Mouse (Mus musculus) embryonic facial prominence, embryonic 11.5 days (tissue): Measurements from ENCODE around the gene Asb13. TPM values are rescaled to one million over a fixed set of nuclear protein-coding genes. Genes with fewer than 3 reads are reported as not detected.
A peak's percentile ranks its signal among the peaks of the same experiment; 100 is the strongest.

Experiments
- ATAC-seq: fragments of 200-750 bp; cut with Nextera tagmentation; replicated peaks from 2 replicates; pipeline ENCODE4 v1.8.0; 2017; ENCODE audit warnings: low read depth; ENCODE audit not compliant: insufficient number of reproducible peaks, low FRiP score, low TSS enrichment
- DNase-seq: peaks from one replicate; pipeline ENCODE4 v3.0.0-alpha.2; 2015; ENCODE audit warnings: low spot score
- H3K27ac ChIP-seq: fragments of 300-500 bp; sonication (generic); replicated peaks from 2 replicates; pipeline ENCODE4 v1.5.1; 2014; ENCODE audit warnings: mild to moderate bottlenecking, low read depth, low read length, control low read depth
- H3K27me3 ChIP-seq: fragments of 300-500 bp; sonication (generic); 2 replicates; pipeline ENCODE4 v1.6.1; 2014; ENCODE audit warnings: mild to moderate bottlenecking, low read length, moderate library complexity, mixed read lengths; ENCODE audit not compliant: control insufficient read depth, insufficient read depth
- H3K36me3 ChIP-seq: fragments of 300-500 bp; sonication (generic); replicated peaks from 2 replicates; pipeline ENCODE4 v1.6.1; 2014; ENCODE audit warnings: low read depth, mild to moderate bottlenecking, low read length, moderate library complexity, mixed read lengths; ENCODE audit not compliant: control insufficient read depth, insufficient read depth
- H3K4me1 ChIP-seq: fragments of 300-500 bp; sonication (generic); 2 replicates; pipeline ENCODE4 v1.6.1; 2014; ENCODE audit warnings: low read length, mixed read lengths; ENCODE audit not compliant: control insufficient read depth, insufficient read depth
- H3K4me2 ChIP-seq: fragments of 300-500 bp; sonication (generic); 2 replicates; pipeline ENCODE4 v1.6.1; 2014; ENCODE audit warnings: low read depth, mild to moderate bottlenecking, control low read depth, low read length, moderate library complexity
- H3K4me3 ChIP-seq: fragments of 300-500 bp; sonication (generic); 2 replicates; pipeline ENCODE4 v1.5.1; 2014; ENCODE audit warnings: low read depth, low read length, control low read depth
- H3K9ac ChIP-seq: fragments of 300-500 bp; sonication (generic); replicated peaks from 2 replicates; pipeline ENCODE4 v1.6.1; 2014; ENCODE audit warnings: mild to moderate bottlenecking, control low read depth, low read length
- H3K9me3 ChIP-seq: fragments of 300-500 bp; sonication (generic); replicated peaks from 2 replicates; pipeline ENCODE4 v1.6.1; 2016; ENCODE audit warnings: mild to moderate bottlenecking, low read length, inconsistent platforms, mixed read lengths; ENCODE audit not compliant: control insufficient read depth
- WGBS: fragments of 180-500 bp; shearing (Covaris S2); extraction: QIAGEN DNeasy Blood & Tissue Kit; methylation state at CpG from one replicate; pipeline ENCODE4 v1.1.7; 2014; 5-methylcytosine and 5-hydroxymethylcytosine counted together
- polyA plus RNA-seq: library from polyadenylated mRNA; unstranded; fragments of >200 nt; fragmentation: Nextera tagmentation; extraction: Ambion mirVana; gene quantifications from 2 replicates; pipeline ENCODE4 v1.2.1, GENCODE M21; 2014

Asb13 gene
- polyA plus RNA-seq, 1 experiment from 2014 or later, result 8.5 TPM

GRCm38 (mm10) chr13:3667288-3667873, 33.5 kb downstream of the Asb13 start:
- Histone ChIP-seq H3K4me3 (no peak overlapping the region), H3K9me3 (no peaks in the 10 kb centered on the region), H3K9ac (no peak overlapping the region), H3K4me2 (no peak overlapping the region), H3K27ac (no peak overlapping the region), H3K4me1 (no peaks in the 10 kb centered on the region), H3K27me3 (no peaks in the 10 kb centered on the region), H3K36me3 (no peaks in the 10 kb centered on the region)
- no peak for DNase-seq
- ATAC-seq, result no peak
- 76% methylated on average over 5 of the region's 5 CpGs for WGBS

GRCm38 (mm10) chr13:3668068-3668467, 34.2 kb downstream of the Asb13 start:
- Histone ChIP-seq H3K27ac (no peak overlapping the region), H3K4me2 (no peak overlapping the region), H3K9ac (no peak overlapping the region), H3K4me1 (no peaks in the 10 kb centered on the region), H3K36me3 (no peaks in the 10 kb centered on the region), H3K9me3 (no peaks in the 10 kb centered on the region), H3K27me3 (no peaks in the 10 kb centered on the region), H3K4me3 (no peak overlapping the region)
- DNase-seq, result no peak
- 90% methylated on average over 3 of the region's 3 CpGs for WGBS
- ATAC-seq, result no peak

- Histone ChIP-seq H3K4me2 (no peak overlapping the region), H3K36me3 (no peaks in the 10 kb centered on the region), H3K27ac (no peak overlapping the region), H3K9ac (no peak overlapping the region), H3K4me3 (no peak overlapping the region), H3K4me1 (no peaks in the 10 kb centered on the region), H3K9me3 (no peaks in the 10 kb centered on the region), H3K27me3 (no peaks in the 10 kb centered on the region)
- DNase-seq (no peak), ATAC-seq (no peak)
- WGBS, result 74% methylated on average over 1 of the region's 1 CpGs
These were observed 35.8 kb downstream of the Asb13 start for GRCm38 (mm10) chr13:3669611-3670010.

- H3K9ac ChIP-seq, result no peak overlapping the region
- ATAC-seq, result no peak
- no peak overlapping the region for H3K4me2 ChIP-seq
- no peak overlapping the region for H3K4me3 ChIP-seq
- H3K36me3 ChIP-seq, result no peaks in the 10 kb centered on the region
- WGBS, result 20% methylated on average over 1 of the region's 1 CpGs
- H3K27ac ChIP-seq, result no peak overlapping the region
- no peaks in the 10 kb centered on the region for H3K9me3 ChIP-seq
- DNase-seq, result peak; percentile 68
- H3K4me1 ChIP-seq, result no peaks in the 10 kb centered on the region
- H3K27me3 ChIP-seq, result no peaks in the 10 kb centered on the region
These were observed 36.2 kb downstream of the Asb13 start for GRCm38 (mm10) chr13:3670039-3670438.

GRCm38 (mm10) chr13:3673151-3673550, 39.3 kb downstream of the Asb13 start:
- Histone ChIP-seq H3K4me3 (no peak overlapping the region), H3K9ac (no peak overlapping the region), H3K36me3 (no peaks in the 10 kb centered on the region), H3K4me2 (no peak overlapping the region), H3K27ac (no peak overlapping the region), H3K27me3 (no peaks in the 10 kb centered on the region), H3K4me1 (no peaks in the 10 kb centered on the region), H3K9me3 (no peaks in the 10 kb centered on the region)
- no peak for ATAC-seq
- WGBS, result 66% methylated on average over 3 of the region's 3 CpGs
- no peak for DNase-seq

GRCm38 (mm10) chr13:3673622-3674021, 39.8 kb downstream of the Asb13 start:
- H3K27ac ChIP-seq, result no peak overlapping the region
- ATAC-seq, result peak; percentile 31; the same call in 1 of the 2 replicates
- WGBS, result 54% methylated on average over 4 of the region's 4 CpGs
- H3K36me3 ChIP-seq, result no peaks in the 10 kb centered on the region
- no peak overlapping the region for H3K4me2 ChIP-seq
- H3K4me1 ChIP-seq, result no peaks in the 10 kb centered on the region
- no peaks in the 10 kb centered on the region for H3K9me3 ChIP-seq
- H3K9ac ChIP-seq, result no peak overlapping the region
- no peaks in the 10 kb centered on the region for H3K27me3 ChIP-seq
- no peak overlapping the region for H3K4me3 ChIP-seq
- DNase-seq, result no peak

GRCm38 (mm10) chr13:3675855-3676254, 42.0 kb downstream of the Asb13 start:
- 84% methylated on average over 4 of the region's 4 CpGs for WGBS
- no peak for ATAC-seq
- no peak for DNase-seq
- Histone ChIP-seq H3K4me2 (no peak overlapping the region), H3K27me3 (no peaks in the 10 kb centered on the region), H3K9me3 (no peaks in the 10 kb centered on the region), H3K27ac (no peak overlapping the region), H3K4me3 (no peak overlapping the region), H3K4me1 (no peaks in the 10 kb centered on the region), H3K36me3 (no peaks in the 10 kb centered on the region), H3K9ac (no peak overlapping the region)

- no peak overlapping the region for H3K4me3 ChIP-seq
- H3K36me3 ChIP-seq, result no peaks in the 10 kb centered on the region
- H3K9me3 ChIP-seq, result no peaks in the 10 kb centered on the region
- ATAC-seq, result no peak
- no peak overlapping the region for H3K9ac ChIP-seq
- no peak overlapping the region for H3K27ac ChIP-seq
- WGBS, result 82% methylated on average over 4 of the region's 4 CpGs
- H3K4me2 ChIP-seq, result no peak overlapping the region
- no peak for DNase-seq
- H3K27me3 ChIP-seq, result no peaks in the 10 kb centered on the region
- H3K4me1 ChIP-seq, result no peaks in the 10 kb centered on the region
These were observed 45.3 kb downstream of the Asb13 start for GRCm38 (mm10) chr13:3679098-3679497.
